Mouse (Mus musculus) heart, embryonic 15.5 days (tissue): ENCODE measurements around the gene Esm1. TPM values are rescaled to one million over a fixed set of nuclear protein-coding genes. Genes with fewer than 3 reads are reported as not detected.

Experiments
- polyA plus RNA-seq: library from polyadenylated mRNA; unstranded; fragments of >200 nt; fragmentation: Nextera tagmentation; extraction: Ambion mirVana; gene quantifications from 2 replicates; pipeline ENCODE4 v1.2.1, GENCODE M21; 2015

Esm1 gene
- polyA plus RNA-seq, 1 experiment from 2014 or later: 1.4 TPM

Other genes starting within 250 kb of the Esm1 start
- 0.78 and 1.4 TPM in 2 replicates for gene Ccno, start 221.9 kb upstream of the Esm1 start, polyA plus RNA-seq
- 0.21 and 0.77 TPM in 2 replicates for gene Mcidas, start 215.8 kb upstream of the Esm1 start, polyA plus RNA-seq
- 0.14 and 0.79 TPM in 2 replicates for gene Cdc20b, start 174.5 kb upstream of the Esm1 start, polyA plus RNA-seq
- 115 and 118 TPM in 2 replicates for gene Gpx8, start 163.2 kb upstream of the Esm1 start, polyA plus RNA-seq
- gene Gzma, start 108.7 kb upstream of the Esm1 start, polyA plus RNA-seq: 5.6 and 45.0 TPM in 2 replicates
- gene Gzmk, start 16.2 kb downstream of the Esm1 start, polyA plus RNA-seq: not detected in 2 replicates
- 2.2 and 2.8 TPM in 2 replicates for gene BC067074, start 83.5 kb downstream of the Esm1 start, polyA plus RNA-seq